Mouse (Mus musculus) spleen, postnatal 14 days (tissue): Measurements from ENCODE around the gene Pbx3.

Experiments
- DNase-seq, 2 experiments: peaks; one replicate each; pipeline ENCODE4 v3.0.0; 2021 to 2022; ENCODE audit warnings: low spot score in 2 of 2

Gene Pbx3

GRCm38 (mm10) chr2:34289726-34290125 is 83.2 kb downstream of the Pbx3 start:
- no peak for DNase-seq

- DNase-seq = no peak
Observed at GRCm38 (mm10) chr2:34284239-34284638, 88.7 kb downstream of the Pbx3 start.

- no peak for DNase-seq
Observed at GRCm38 (mm10) chr2:34280996-34281395, 91.9 kb downstream of the Pbx3 start.

GRCm38 (mm10) chr2:34279726-34280125 is 93.2 kb downstream of the Pbx3 start:
- no peak for DNase-seq

GRCm38 (mm10) chr2:34275630-34276193 is 97.2 kb downstream of the Pbx3 start:
- no peak for DNase-seq

- no peak for DNase-seq
Observed at GRCm38 (mm10) chr2:34262046-34262445, 110.9 kb downstream of the Pbx3 start.

- no peak for DNase-seq
Observed at GRCm38 (mm10) chr2:34260653-34261076, 112.3 kb downstream of the Pbx3 start.

GRCm38 (mm10) chr2:34258256-34258655 is 114.7 kb downstream of the Pbx3 start:
- DNase-seq = no peak

- DNase-seq = no peak
Observed at GRCm38 (mm10) chr2:34257611-34258010, 115.3 kb downstream of the Pbx3 start.

GRCm38 (mm10) chr2:34256000-34256553 is 116.9 kb downstream of the Pbx3 start:
- no peak for DNase-seq

- no peak for DNase-seq
Observed at GRCm38 (mm10) chr2:34253627-34254026, 119.3 kb downstream of the Pbx3 start.

GRCm38 (mm10) chr2:34253111-34253510 is 119.8 kb downstream of the Pbx3 start:
- DNase-seq = no peak

GRCm38 (mm10) chr2:34252286-34252685 is 120.7 kb downstream of the Pbx3 start:
- DNase-seq = no peak

GRCm38 (mm10) chr2:34249961-34250658 is 122.8 kb downstream of the Pbx3 start:
- DNase-seq = no peak

GRCm38 (mm10) chr2:34249141-34249960 is 123.6 kb downstream of the Pbx3 start:
- DNase-seq = peak in 1 of 2 experiments; percentile 5

GRCm38 (mm10) chr2:34240885-34241284 is 132.1 kb downstream of the Pbx3 start:
- no peak for DNase-seq

GRCm38 (mm10) chr2:34239315-34239858 is 133.6 kb downstream of the Pbx3 start:
- DNase-seq = no peak

- DNase-seq = no peak
Observed at GRCm38 (mm10) chr2:34235467-34236075, 137.4 kb downstream of the Pbx3 start.

- DNase-seq = no peak
Observed at GRCm38 (mm10) chr2:34234274-34234673, 138.7 kb downstream of the Pbx3 start.

- DNase-seq = no peak
Observed at GRCm38 (mm10) chr2:34233271-34233670, 139.7 kb downstream of the Pbx3 start.

- no peak for DNase-seq
Observed at GRCm38 (mm10) chr2:34227688-34228087, 145.3 kb downstream of the Pbx3 start.

- DNase-seq = no peak
Observed at GRCm38 (mm10) chr2:34225470-34225869, 147.5 kb downstream of the Pbx3 start.
